Mouse (Mus musculus): ENCODE measurements at regions not wholly inside any gene's neighbourhood (a gene's known extent, or its start where the extent isn't known, plus 50 kb on each side); places are given as distances from the start of the nearest gene placed in this dataset.

- Histone ChIP-seq H3K4me3 (no peak overlapping the region), H3ac (ENCODE audit: control insufficient read depth, insufficient read length) (no peak overlapping the region), H3K36me3 (ENCODE audit: control insufficient read depth, insufficient read depth) (no peaks in the 10 kb centered on the region), H3K79me2 (ENCODE audit: control insufficient read depth, insufficient read depth) (no peaks in the 10 kb centered on the region), H3K4me2 (ENCODE audit: low read depth) (no peak overlapping the region), H3K27me3 (ENCODE audit: control insufficient read depth, insufficient read depth, insufficient read length) (no peaks in the 10 kb centered on the region)
- TF ChIP-seq POLR2AphosphoS2 (IDR thresholded peaks at IDR 0.05; ENCODE audit: insufficient read length, low read depth) (no peak), USF1 (IDR thresholded peaks at IDR 0.05; ENCODE audit: low read depth) (no peak), MAX (IDR thresholded peaks at IDR 0.05; ENCODE audit: low read depth) (no peak), CEBPB (IDR thresholded peaks at IDR 0.05; ENCODE audit: insufficient read depth, poor library complexity, severe bottlenecking) (no peak), TCF3 (IDR thresholded peaks at IDR 0.05; ENCODE audit: insufficient read length, low read depth) (no peak), SRF (IDR thresholded peaks at IDR 0.05; ENCODE audit: control insufficient read depth, insufficient read length, low read depth) (no peak), REST (IDR thresholded peaks at IDR 0.05; ENCODE audit: insufficient read depth, insufficient read length) (no peak)
Measured at GRCm38 (mm10) chr13:79138747-79139146, 939.2 kb upstream of the Nr2f1 start.

DNA sequence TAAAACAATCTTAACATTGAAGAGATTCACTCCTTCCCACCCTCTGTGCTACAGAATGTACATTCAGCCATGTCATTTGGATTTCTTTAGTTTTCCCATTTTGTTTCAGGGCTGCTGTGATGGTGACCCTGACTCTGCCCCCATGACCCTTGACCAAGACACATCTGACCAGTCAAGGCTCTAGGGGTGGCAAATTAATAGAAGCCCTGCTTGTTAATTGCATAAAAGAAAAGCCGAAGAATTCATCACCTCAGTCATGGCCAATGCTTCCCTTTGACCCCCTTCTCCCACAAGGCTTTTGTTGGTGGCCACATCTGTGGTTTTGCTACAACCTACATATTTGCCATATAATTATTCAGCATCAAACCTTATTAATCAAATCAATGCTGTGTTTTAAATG is 937.2 kb upstream of the Nr2f1 start:
- H3K4me3 ChIP-seq, result no peak overlapping the region
- H3K4me2 ChIP-seq (ENCODE audit: low read depth), result no peak overlapping the region
- TF ChIP-seq POLR2AphosphoS2 (IDR thresholded peaks at IDR 0.05; ENCODE audit: insufficient read length, low read depth), result no peak
- H3K36me3 ChIP-seq (ENCODE audit: control insufficient read depth, insufficient read depth), result no peaks in the 10 kb centered on the region
- H3K27me3 ChIP-seq (ENCODE audit: control insufficient read depth, insufficient read depth, insufficient read length), result no peaks in the 10 kb centered on the region
- H3ac ChIP-seq (ENCODE audit: control insufficient read depth, insufficient read length), result no peak overlapping the region
- H3K79me2 ChIP-seq (ENCODE audit: control insufficient read depth, insufficient read depth), result no peaks in the 10 kb centered on the region
